Mouse (Mus musculus) T-helper 17 cell (primary cell): ENCODE results near the gene Atxn1.

Experiments
- in situ Hi-C, 2 experiments: fragments of 300-600 bp; cut with MboI, MseI; formaldehyde crosslinking; loops; 1 replicate in 1 of 2; 2 replicates in 1 of 2; pipeline ENCODE4 v1.15.1; 2025; ENCODE audit warnings: high pct_unique_total_duplicates in 2 of 2

Atxn1 gene

DNA sequence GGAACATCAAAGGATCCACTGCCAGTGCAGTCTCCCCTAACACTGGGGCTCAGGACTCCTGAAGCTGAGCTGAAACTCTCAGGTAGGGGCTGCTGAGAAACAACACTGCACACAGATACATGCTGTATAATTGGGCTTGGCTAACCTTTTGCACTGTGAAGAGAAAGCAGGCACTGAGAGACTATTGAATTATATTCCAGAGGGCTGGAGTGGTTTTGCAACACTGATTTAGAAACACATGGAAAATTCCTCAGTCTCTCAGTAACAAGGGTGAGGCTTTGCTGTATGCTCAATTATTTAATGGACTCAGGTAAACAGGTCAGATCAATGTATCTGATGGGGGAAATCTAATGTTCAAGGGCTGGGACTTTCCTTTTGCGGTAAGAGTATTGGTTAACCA lies 307.6 kb downstream of the Atxn1 start:
- in situ Hi-C loops, result no loop called here

DNA sequence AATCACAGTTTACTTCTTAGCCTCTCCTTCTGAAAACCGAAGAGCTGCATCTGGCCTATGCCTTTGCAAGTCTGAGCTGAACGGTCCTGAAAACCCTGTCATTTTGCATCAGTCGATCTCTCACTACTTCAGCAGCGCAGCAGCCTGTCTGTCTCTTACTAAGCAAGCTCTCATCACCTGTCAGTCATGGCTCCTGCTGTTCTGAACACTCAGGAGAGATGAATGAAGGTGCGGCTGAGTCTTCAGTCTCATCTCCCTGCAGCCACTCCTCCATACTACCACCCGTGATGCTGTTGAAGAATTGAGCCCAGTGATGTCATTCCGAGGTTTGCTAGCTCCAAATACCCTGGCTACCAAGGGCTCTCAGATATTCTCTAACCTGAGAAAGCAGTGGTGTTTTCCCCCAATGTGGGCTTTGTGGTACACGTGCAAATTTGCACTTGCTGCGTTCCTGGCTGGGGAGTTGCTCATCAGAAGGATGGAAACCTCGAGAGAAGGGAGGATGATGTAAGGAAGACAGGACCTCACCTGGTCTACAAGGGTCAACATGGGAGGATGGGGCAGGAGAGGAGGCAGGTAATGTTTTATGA lies 313.1 kb downstream of the Atxn1 start:
- in situ Hi-C loops, result no loop called here

GRCm38 (mm10) chr13:45649197-45649812 lies 315.5 kb downstream of the Atxn1 start:
- in situ Hi-C loops, result no loop called here

GRCm38 (mm10) chr13:45643780-45644395 lies 320.9 kb downstream of the Atxn1 start:
- in situ Hi-C loops, result no loop called here

GRCm38 (mm10) chr13:45642913-45643312 lies 321.9 kb downstream of the Atxn1 start:
- in situ Hi-C loops, result no loop called here

- in situ Hi-C loops, result no loop called here
Measured at GRCm38 (mm10) chr13:45640431-45640830, 324.4 kb downstream of the Atxn1 start.

GRCm38 (mm10) chr13:45638281-45638680 lies 326.5 kb downstream of the Atxn1 start:
- in situ Hi-C loops, result no loop called here

GRCm38 (mm10) chr13:45637324-45637723 lies 327.5 kb downstream of the Atxn1 start:
- in situ Hi-C loops, result no loop called here

- in situ Hi-C loops, result no loop called here
Measured at GRCm38 (mm10) chr13:45636435-45636834, 328.4 kb downstream of the Atxn1 start.

DNA sequence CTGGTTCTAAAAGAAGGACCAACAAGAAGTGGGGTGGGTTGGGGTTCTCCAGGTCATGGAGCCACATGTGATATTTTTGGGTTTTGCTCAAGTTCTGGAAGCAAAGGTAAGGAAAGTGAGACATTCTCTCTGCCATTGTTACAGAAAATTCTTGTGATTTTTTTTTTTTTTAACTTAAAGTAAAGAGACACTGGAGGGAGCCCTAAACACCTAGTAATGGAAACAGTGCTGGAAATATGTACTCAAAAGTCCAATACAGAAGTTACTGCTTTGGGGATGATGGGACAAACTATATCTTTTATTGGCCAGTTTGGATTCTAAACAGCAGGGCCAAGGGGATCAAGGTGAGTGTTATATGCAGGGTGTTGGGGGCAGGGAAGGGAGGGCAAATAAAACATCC lies 330.9 kb downstream of the Atxn1 start:
- in situ Hi-C loops, result no loop called here

DNA sequence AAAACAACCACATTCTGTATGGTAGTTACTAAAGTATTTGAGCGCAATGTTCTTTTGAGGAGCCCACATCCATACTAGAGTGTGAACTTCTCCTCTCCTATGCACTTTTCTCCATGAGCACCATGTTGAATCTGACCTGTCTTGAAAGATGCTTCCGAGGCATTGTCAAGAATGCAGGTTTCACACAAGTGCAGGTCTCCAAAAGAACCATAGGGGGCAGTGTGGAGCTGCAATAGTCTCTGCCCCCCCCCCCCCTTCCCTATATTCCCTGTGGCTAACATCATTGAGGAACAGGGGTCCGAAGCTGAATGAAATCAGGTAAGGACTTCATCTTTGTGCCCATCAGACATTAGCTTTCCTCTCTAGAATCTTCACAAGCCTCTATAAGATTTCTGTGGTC lies 332.7 kb downstream of the Atxn1 start:
- in situ Hi-C loops, result no loop called here

GRCm38 (mm10) chr13:45630518-45631290 lies 334.1 kb downstream of the Atxn1 start:
- in situ Hi-C loops, result no loop called here

- in situ Hi-C loops, result loop anchor here in 1 of 2 experiments (10.0 kb wide), 1 partner anchor 285 kb away; no protein-coding TSS in a partner anchor
Measured at GRCm38 (mm10) chr13:45629750-45630149, 335.1 kb downstream of the Atxn1 start.

DNA sequence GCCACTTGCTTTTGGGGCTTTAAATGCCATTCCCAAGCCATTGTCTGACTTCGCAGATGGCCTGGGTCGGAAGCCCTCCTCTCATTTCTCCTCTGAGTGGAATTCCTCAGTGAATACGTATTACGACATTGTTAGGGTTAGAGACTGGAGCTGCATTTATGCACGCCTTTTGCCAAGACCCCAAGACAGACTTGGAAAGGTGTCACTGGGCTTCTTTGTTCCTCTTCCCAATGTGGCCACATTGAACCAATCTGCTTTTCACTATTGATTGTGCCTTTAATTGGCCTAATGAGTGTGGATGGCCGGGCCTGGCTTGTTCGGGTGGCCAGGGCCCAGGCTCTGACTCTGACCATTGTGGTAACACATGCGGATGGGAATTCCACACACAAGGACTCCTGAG lies 336.5 kb downstream of the Atxn1 start:
- in situ Hi-C loops, result loop anchor here in 1 of 2 experiments (10.0 kb wide), 1 partner anchor 286 kb away; no protein-coding TSS in a partner anchor

- in situ Hi-C loops, result loop anchor here in 1 of 2 experiments (10.0 kb wide), 1 partner anchor 288 kb away; no protein-coding TSS in a partner anchor
Measured at GRCm38 (mm10) chr13:45627206-45627751, 337.5 kb downstream of the Atxn1 start.

DNA sequence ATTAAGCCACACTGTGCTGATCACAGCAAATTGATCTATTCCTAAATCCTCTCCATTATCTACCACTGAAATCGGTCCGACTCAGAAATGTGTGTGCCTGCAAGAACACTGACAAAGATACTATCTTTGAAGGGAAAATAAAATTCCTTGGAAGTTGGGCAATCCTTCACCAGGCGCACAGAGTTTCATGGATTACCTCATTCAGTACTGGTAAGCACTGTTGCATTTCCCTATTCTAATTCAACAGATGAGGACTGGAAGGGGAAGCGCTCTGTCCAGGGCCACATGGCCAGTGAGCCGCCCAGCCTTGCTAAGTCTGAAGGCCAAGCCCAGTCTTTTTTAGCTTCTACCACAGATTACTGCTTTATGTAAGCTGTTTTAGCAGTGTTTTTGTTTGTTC lies 339.1 kb downstream of the Atxn1 start:
- in situ Hi-C loops, result loop anchor here in 1 of 2 experiments (10.0 kb wide), 1 partner anchor 289 kb away; no protein-coding TSS in a partner anchor

GRCm38 (mm10) chr13:45623846-45624245 lies 341.0 kb downstream of the Atxn1 start:
- in situ Hi-C loops, result loop anchor here in 1 of 2 experiments (10.0 kb wide), 1 partner anchor 291 kb away; no protein-coding TSS in a partner anchor

DNA sequence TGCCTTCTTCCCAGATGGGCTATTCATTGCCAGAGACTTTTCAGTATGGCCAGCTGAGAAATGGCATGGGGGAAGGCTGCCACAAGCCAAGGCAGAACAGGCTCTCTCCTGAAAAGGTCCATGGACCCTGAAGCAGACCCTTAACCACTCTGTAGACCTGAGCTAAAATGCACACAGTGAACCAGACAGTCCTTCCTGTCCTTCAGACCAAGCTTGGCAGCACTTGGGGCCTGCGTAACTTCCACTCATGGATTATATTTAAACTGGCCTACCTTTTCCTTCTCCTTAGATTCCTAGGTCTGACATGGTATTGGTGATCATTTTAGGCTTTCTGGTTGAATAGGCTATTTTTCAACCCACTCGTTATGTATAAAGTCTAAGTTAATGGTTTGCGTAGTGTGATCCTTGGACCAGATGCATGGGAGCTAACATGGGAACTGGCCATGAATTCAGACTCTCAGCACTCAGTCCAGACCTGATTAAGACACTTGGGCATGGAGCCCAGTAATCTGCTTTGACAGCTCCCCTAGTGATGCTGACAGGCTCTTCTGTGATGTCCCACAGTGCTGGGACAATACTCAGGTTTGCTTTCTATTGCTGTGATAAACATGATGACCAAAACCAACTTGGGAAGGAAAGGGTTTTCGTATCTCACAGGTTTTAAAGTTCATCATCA lies 341.8 kb downstream of the Atxn1 start:
- in situ Hi-C loops, result loop anchor here in 1 of 2 experiments (10.0 kb wide), 1 partner anchor 292 kb away; no protein-coding TSS in a partner anchor

- in situ Hi-C loops, result loop anchor here in 1 of 2 experiments (10.0 kb wide), 1 partner anchor 294 kb away; no protein-coding TSS in a partner anchor
Measured at GRCm38 (mm10) chr13:45620687-45621086, 344.1 kb downstream of the Atxn1 start.

- in situ Hi-C loops, result loop anchor here in 1 of 2 experiments (10.0 kb wide), 1 partner anchor 295 kb away; no protein-coding TSS in a partner anchor
Measured at GRCm38 (mm10) chr13:45620281-45620680, 344.5 kb downstream of the Atxn1 start.

GRCm38 (mm10) chr13:45617988-45618387 lies 346.8 kb downstream of the Atxn1 start:
- in situ Hi-C loops, result no loop called here
